Mouse (Mus musculus) thymus, postnatal 0 days (tissue): Measurements from ENCODE around the gene Rbbp7. TPM values are rescaled to one million over a fixed set of nuclear protein-coding genes. Genes with fewer than 3 reads are reported as not detected.

Experiments
- DNase-seq: peaks from one replicate; pipeline ENCODE4 v3.0.0-alpha.2; 2015; ENCODE audit warnings: low spot score
- polyA plus RNA-seq: library from polyadenylated mRNA; unstranded; fragments of >200 nt; fragmentation: Nextera tagmentation; extraction: Ambion mirVana; gene quantifications from 2 replicates; pipeline ENCODE4 v1.2.1, GENCODE M21; 2015

Rbbp7 gene
- polyA plus RNA-seq, 1 experiment from 2014 or later: 367 TPM

DNA sequence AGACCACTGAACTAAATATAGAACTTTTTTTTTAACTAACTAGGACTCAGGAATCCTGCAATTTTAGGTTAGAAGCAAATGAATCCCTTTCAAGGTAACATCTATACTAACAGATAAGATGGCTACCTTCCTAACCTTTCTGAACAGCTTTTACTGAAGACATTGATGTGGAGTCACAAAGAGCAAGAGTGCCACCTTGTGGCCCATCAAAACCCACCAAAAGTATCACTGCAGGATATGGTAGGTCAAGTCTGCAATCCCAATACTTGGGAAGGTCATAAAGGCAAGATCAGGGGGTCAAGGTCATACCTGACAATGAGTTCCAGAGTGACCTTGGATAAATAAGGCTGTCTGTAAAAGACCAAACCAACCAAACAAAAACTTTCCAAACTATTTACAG lies 40.2 kb downstream of the Rbbp7 start:
- DNase-seq: peak; percentile 51

DNA sequence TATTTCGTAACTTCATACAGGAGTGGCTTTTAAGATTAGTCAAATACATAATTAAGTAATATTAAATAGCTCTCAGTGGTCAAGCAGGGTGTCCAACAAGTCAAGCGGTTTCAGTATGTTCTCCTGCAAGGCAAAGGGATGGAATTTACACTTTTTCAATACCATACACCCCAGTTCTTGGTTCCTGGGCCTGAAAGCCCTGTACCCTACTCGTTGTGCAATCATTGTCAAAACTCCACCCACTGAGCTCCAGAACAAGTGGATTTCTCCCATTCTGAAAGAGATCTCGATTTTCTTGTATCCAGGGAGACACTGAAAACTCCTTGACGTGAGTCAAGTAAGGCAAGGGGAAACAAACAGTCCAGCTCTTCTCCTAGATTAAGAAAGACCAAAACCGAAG lies 67.8 kb downstream of the Rbbp7 start:
- no peak for DNase-seq

Other genes with a start within 250 kb of the Rbbp7 start
- gene Reps2, start 116.8 kb upstream of the Rbbp7 start, polyA plus RNA-seq: 0.05 and 0.14 TPM in 2 replicates
- 18.4 and 19.4 TPM in 2 replicates for gene Txlng, start 69.1 kb downstream of the Rbbp7 start, polyA plus RNA-seq
- 34.4 and 37.9 TPM in 2 replicates for gene Syap1, start 128.0 kb downstream of the Rbbp7 start, polyA plus RNA-seq
- gene Ctps2, start 140.8 kb downstream of the Rbbp7 start, polyA plus RNA-seq: 68.3 and 76.3 TPM in 2 replicates
- 17.1 and 20.1 TPM in 2 replicates for gene S100g, start 204.2 kb downstream of the Rbbp7 start, polyA plus RNA-seq